Mouse (Mus musculus): ENCODE results near the gene Olfr106-ps.

Olfr106-ps gene

DNA sequence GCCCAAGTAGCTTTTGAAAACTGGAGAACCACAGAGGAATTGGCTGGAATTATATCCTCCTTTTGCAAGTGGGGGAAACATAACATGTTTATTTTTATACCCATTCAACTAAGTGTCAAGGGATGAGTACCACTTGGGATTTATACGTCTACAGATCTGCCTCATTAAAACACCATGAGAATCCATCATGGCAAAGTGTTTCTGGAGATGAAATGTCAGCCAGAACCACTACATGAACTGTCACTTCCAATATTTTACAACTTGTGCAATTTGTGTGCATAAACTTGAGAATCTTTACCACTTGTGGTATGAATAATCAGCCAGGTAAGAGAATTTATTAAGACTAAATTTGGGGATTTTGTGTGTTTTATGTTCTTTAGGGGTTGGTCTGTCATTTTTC, at the start of gene Olfr106-ps:
TSS of gene Olfr106-ps (plus strand) at position 301 of the 400 bp plus-strand sequence.
- no peak for DNase-seq (ENCODE audit: low read depth, low spot score)

DNA sequence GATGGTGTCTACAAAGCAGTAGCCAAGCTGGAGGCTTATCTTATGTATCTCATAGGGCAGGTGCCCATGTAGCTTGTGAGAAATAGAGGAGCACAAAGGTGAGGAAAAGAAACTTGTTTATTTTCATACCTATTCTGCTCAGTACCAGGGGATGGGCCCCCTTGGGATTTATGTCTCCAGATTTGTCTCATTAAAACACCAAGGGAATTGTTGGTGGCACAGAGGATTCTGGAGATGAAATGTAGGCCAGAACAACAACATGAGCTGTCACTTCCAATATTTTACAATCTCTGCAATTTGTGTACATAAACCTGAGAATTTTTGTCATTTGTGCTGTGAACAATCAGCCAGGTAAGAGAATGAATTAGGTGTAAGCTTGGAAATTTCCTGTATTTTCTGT, 30.9 kb upstream of the Olfr106-ps start, which contains the start of gene Olfr104-ps:
TSS of gene Olfr104-ps (plus strand) at position 301 of the 400 bp plus-strand sequence.
- no peak for DNase-seq (ENCODE audit: low read depth, low spot score)

DNA sequence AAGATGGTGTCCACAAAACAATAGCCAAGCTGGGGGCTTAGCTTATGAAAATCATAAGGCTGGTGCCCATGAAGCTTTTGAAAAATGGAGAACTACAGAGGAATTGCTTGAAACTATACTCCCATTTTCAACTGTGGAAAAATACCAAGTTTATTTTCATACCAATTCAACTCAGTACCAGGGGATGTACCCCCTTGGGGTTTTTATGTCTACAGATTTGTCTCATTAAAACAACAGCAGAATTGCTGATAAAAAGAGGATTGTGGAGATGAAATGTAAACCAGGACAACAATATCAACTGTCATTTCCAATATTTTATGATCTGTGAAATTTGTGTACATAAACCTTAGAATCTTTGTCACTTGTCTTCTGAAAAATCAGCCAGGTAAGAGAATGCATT, 11.5 kb upstream of the Olfr106-ps start, which contains the start of gene Olfr105-ps:
TSS of gene Olfr105-ps (plus strand) at position 301 of the 400 bp plus-strand sequence.
- DNase-seq (ENCODE audit: low read depth, low spot score): no peak

DNA sequence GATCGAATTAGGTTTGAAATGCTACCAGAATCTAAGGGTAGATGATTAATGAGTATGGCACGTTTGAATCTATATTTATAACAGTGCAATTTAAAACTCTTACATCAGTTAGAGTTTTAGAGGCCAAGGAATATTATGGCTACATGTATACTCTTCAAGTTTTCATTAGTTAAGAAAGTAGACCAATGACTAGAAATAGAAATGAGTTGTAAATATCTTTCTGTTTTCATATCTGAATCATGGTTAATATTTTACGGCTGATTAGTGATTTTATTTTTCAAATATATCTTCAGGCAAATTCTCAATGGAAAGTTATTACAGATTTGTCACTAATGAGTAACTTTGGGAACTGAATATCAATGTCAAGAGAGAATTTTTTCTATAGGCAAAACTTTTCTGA, 8.7 kb downstream of the Olfr106-ps start, which contains the start of gene Olfr107:
TSS of gene Olfr107 (plus strand) at position 301 of the 400 bp plus-strand sequence.
- DNase-seq (ENCODE audit: low read depth, low spot score): no peak

DNA sequence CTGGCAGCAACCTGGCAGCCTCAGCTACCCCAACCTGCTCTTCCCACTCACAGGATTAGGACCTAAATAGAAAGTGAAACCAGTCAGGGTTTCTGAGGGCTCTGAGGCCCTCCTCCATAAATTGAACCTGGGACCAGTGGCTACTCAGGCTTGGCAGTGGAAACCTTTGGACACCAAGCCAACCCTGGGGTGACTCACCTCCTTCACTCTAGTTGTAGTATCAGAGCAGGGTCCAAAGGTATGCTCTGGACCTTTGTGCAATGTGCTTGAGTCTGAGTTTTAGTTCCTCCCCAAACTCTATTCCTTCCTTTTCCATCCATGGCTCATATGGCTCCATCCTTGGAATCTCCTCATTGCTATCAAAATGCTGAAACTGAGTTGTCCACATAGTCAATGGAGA, 23.2 kb downstream of the Olfr106-ps start:
- no peak for DNase-seq (ENCODE audit: low read depth, low spot score)

DNA sequence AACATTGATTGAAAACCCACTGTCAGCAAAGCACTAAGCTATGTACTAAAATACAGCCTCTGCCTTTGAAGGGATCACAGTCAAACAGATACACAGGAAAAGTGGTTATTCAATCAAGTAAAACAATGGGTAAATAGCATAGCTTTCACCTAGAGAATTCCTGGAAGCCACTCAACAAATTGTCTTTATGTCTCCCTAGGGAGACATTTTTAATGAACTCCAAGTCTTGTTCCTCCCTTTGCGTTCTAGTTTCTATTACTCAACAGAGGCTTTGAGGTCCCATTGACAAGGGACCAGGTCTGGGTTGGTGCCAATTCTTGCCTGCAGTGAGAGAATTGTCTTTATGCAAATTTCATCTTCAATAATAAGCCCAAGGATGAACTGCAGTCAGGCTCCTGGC, 55.0 kb downstream of the Olfr106-ps start, which contains the start of gene Olfr108:
TSS of gene Olfr108 (plus strand) at position 301 of the 400 bp plus-strand sequence.
- no peak for DNase-seq (ENCODE audit: low read depth, low spot score)
